Mouse (Mus musculus) Patski (cell line): ENCODE data around the gene Cacnb2. TPM values are rescaled to one million over a fixed set of nuclear protein-coding genes. Genes with fewer than 3 reads are reported as not detected.

Source experiments
- ATAC-seq: fragments of 100-300 bp; one replicate; pipeline ENCODE4 v1.8.0; 2021
- CTCF ChIA-PET: fragments of 350-600 bp; sonication (Branson Sonifier 250); formaldehyde crosslinking; loops from one replicate; lab custom pipeline; 2022; ENCODE audit warnings: inconsistent platforms; lab: Charles Lee
- POLR2A ChIA-PET: fragments of 350-600 bp; sonication (Branson Sonifier 250); formaldehyde crosslinking; loops from one replicate; lab custom pipeline; 2022; ENCODE audit warnings: antibody characterized with exemption, inconsistent platforms; lab: Charles Lee
- DNase-seq: peaks from one replicate; pipeline ENCODE4 v3.0.0-alpha.2; 2011; ENCODE audit warnings: low read depth, low spot score
- H3K27me3 ChIP-seq: fragments of 371-371 bp; one replicate; pipeline ENCODE4 v1.5.1; 2021
- CTCF ChIP-seq: fragments of 100-300 bp; IDR thresholded peaks from one replicate; pipeline ENCODE4 v1.5.1; 2021
- in situ Hi-C: fragments of 300-500 bp; cut with MboI; formaldehyde crosslinking; loops from 3 replicates; pipeline ENCODE4 v1.11.1; 2018; ENCODE audit warnings: low pct_unique_long_range_greater_than_20kb, mixed read lengths
- polyA plus RNA-seq: library from polyadenylated mRNA; unstranded; gene quantifications from one replicate; pipeline ENCODE4 v1.2.3, GENCODE M21; 2021

The Cacnb2 gene
- polyA plus RNA-seq, 1 experiment from 2014 or later, result 0.91 TPM

DNA sequence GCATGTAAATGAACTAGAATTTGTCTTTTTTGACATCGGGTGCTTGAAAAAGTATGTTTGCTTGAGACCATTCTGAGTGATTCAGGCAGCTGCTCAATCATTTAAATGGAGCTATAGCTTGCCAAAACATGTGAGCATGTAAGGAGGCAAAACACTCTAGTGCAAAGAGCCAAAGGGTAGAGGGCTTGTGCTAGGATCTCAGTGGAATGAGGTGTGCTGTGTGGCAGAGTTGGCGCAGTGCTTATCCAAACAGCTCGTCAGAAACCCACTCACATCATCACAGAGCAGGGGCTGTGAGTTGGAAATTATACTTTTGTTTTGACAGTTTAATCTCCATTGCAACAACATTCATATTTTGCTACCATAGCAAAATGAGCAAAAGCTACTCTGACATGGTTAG lies 13.5 kb downstream of the Cacnb2 start:
- in situ Hi-C loops, result no loop called here
- POLR2A ChIA-PET, result interaction anchor here (0.8 kb wide), 1 partner anchor 13 kb away, joined by 3 read pairs; no protein-coding TSS in a partner anchor
- CTCF ChIA-PET, result no interaction called here
- no peak for ATAC-seq
- peaks cover 4% of the 10 kb centered on the region for H3K27me3 ChIP-seq
- TF ChIP-seq CTCF, result no peak
- DNase-seq, result no peak

DNA sequence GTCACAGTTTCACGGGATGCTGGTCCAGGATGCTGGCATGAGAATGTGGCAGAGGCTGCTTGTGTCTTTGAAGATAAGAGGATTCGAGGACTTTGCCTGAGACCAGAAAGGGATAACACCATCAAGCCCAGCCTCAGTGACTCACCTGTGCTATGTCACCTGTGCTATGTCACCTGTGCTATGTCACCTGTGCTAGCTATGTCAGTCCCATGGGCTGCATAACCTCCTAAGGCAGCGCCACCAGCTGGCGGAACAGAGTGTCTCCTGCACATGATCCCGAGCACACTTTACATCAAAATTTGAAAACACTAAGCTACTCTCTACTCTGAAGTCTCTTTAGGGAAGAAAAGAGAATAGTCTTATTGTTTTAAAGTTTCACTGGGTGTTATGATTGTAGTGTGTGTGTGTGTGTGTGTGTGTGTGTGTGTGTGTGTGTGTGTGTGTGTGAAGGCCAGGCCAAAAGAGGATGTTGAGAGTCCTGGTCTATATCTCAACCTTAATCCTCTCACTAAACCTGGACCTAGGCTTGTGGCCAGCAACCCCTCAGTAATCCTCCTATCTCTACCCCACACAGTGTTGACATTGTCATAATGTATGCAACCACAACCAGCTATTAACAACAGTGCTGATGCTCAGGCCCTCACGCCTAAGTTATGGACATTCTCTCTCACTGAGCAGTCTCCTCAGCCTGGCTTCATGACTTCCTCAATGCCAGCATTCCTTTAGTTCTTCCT lies 17.4 kb downstream of the Cacnb2 start:
- DNase-seq, result no peak
- no peak for TF ChIP-seq CTCF
- POLR2A ChIA-PET, result interaction anchor here (0.6 kb wide), 1 partner anchor 204 kb away, joined by 3 read pairs; no protein-coding TSS in a partner anchor
- H3K27me3 ChIP-seq, result no peaks in the 10 kb centered on the region
- in situ Hi-C loops, result no loop called here
- ATAC-seq, result no peak
- CTCF ChIA-PET, result interaction anchor here (0.7 kb wide), 1 partner anchor 297 kb away, joined by 3 read pairs; no protein-coding TSS in a partner anchor

DNA sequence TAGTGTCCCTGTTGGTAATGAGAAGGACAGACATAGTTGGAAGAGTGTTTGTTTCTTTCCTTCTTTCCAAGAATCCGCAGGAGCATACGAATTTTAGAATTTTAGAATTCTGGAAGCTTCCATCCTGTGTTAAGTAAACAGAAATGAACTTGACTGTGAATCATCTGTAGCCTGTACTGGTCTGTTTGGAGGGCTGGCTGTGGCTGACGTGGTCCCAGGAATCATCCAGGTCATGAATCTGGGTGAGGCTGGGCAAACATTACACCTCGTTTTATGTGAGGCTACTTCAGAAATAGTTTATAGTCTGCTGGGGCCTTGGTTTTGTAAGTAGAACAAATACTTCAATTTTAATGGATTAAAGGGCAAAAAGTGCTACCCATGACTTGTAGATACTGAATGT lies 18.0 kb downstream of the Cacnb2 start:
- no peaks in the 10 kb centered on the region for H3K27me3 ChIP-seq
- TF ChIP-seq CTCF, result no peak
- CTCF ChIA-PET, result interaction anchor here (0.7 kb wide), 1 partner anchor 297 kb away, joined by 3 read pairs; no protein-coding TSS in a partner anchor
- in situ Hi-C loops, result no loop called here
- DNase-seq (no peak), ATAC-seq (no peak)
- POLR2A ChIA-PET, result no interaction called here

DNA sequence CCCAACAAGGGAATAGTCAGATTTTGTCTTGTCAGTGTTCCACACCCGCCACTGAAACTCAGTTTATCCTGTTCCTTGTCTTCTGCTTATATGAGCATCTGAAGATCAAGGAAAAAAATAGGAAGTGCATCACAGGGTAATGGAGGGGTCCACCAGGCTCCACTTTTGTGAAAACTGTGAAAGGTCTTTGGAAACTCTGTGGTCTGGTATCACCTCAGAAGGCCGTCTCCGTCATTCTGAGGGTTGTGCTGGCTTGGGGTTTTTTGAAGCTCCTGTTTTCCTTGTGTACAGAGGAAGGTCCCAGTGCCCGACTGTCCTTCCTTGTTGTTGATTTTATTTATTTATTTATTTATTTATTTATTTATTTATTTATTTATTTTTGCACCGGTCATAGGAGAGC lies 20.9 kb downstream of the Cacnb2 start:
- H3K27me3 ChIP-seq, result no peaks in the 10 kb centered on the region
- ChIA-PET POLR2A (no interaction called here), CTCF (no interaction called here)
- no peak for ATAC-seq
- in situ Hi-C loops, result no loop called here
- no peak for TF ChIP-seq CTCF
- no peak for DNase-seq

DNA sequence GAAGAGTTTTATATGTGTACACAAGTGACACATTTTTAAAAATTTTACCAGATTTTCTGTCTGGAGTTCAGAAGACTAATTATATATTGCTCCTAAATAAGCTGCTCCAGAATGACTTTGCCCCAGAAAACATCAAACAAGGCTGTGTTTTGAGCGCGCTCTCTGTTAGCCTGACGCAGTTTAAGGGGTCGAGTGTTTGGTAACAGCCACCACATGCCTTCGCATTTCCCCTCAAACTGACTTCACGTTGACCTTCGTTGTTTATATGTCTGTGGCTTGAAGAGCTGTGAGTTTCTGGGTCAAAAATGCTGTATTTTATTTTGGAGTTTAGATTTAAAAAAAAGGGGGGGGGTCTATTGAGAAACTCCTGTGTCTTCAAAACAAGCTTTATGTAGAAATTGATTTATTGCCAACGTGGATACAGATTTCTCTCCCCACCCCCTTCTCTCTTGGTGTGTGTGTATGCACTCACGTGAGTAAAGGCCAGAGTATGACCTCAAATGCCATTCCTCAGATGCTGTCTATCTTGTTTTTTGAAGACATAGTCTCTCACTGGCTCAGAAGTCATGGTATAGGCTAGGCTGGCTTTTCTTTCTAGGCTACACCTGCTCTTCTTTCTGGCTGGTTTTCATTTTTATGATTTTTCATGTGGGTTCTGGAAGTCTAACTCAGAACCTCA lies 27.1 kb downstream of the Cacnb2 start:
- ChIA-PET POLR2A (interaction anchor here (0.5 kb wide), 1 partner anchor 75 kb away, joined by 6 read pairs; no protein-coding TSS in a partner anchor), CTCF (no interaction called here)
- no peak for TF ChIP-seq CTCF
- DNase-seq (no peak), ATAC-seq (no peak)
- H3K27me3 ChIP-seq, result no peaks in the 10 kb centered on the region
- in situ Hi-C loops, result no loop called here

DNA sequence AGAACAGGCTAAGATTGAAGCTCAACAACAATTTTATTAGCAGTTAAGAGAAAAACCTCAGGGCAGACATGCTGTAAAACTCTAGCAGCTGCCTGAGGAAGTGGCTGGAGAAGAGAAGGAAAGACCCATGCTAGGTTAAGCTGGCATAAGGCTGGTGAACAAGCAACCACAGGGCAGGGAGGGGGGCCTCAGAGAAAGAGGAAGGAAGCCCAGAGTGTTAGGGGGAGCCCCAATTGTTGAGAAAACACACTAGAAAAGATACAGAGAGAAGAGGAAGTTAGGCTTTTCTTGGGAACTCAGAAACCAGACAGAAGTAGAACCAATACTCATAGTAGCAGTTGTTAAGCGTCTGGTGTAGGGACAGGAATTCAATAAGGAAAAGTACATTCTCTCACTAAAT lies 28.7 kb downstream of the Cacnb2 start:
- no peaks in the 10 kb centered on the region for H3K27me3 ChIP-seq
- CTCF ChIA-PET, result no interaction called here
- in situ Hi-C loops, result no loop called here
- POLR2A ChIA-PET, result no interaction called here
- DNase-seq (no peak), ATAC-seq (no peak)
- TF ChIP-seq CTCF, result no peak

DNA sequence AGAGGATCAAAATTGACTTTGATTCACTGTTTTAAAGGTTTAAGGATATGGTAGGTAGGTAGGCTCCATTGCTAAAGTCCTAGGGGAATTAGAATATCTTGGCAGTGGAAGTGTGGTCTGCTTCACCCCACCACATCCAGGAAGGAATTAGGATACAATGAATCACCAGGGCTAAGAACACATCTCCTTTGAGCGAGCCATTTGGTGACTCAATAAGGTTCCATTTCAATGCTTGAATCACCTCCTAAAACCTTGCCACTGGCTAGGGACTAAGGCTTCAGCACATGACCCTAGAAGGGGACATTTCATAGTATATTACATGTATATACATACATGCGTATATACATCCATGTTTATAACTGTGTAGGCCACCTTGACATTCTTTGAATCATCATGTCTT lies 30.3 kb downstream of the Cacnb2 start:
- ATAC-seq (peak; percentile 65), DNase-seq (no peak)
- ChIA-PET CTCF (no interaction called here), POLR2A (no interaction called here)
- H3K27me3 ChIP-seq, result no peaks in the 10 kb centered on the region
- TF ChIP-seq CTCF, result no peak
- in situ Hi-C loops, result no loop called here

DNA sequence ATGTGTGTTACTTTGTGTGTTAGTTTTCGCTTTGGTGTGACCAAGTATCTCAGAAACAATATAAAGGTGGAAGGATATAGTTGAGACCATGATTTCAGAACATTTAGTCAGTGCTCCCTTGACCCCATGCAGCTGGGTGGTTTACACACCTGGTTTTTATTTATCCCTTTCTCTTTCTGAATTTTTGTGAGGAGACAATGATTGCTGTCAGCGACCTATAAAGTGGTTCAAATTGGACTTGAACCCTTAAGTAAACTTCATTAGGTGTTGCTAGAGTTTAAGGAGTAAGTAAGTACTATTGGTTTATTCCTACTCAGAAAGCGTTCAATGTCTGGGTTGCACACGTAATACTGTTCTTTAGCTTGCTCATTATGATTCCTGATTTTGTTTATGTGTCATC lies 36.4 kb downstream of the Cacnb2 start:
- no peak for TF ChIP-seq CTCF
- ATAC-seq (no peak), DNase-seq (no peak)
- H3K27me3 ChIP-seq, result no peaks in the 10 kb centered on the region
- ChIA-PET CTCF (no interaction called here), POLR2A (no interaction called here)
- in situ Hi-C loops, result no loop called here

DNA sequence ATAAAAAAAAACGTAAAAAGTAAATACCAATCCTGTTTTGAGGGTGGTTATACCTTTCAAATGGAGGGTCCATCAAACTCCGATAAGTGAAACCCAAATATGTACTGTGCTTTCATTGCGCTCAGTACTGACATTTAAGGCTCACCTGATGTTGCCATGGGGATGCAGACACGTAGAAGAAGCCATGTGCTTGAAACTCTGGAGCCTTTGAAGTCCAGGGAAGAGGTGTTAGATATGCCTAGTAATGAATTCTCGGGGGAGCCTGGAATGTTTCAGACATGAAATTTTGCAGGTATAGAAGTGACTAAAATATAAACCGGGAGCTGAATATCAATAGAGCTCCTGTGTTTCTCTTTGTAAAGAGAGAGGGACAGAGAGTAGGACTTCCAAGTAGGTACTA lies 37.0 kb downstream of the Cacnb2 start:
- TF ChIP-seq CTCF, result no peak
- no peaks in the 10 kb centered on the region for H3K27me3 ChIP-seq
- POLR2A ChIA-PET, result no interaction called here
- in situ Hi-C loops, result no loop called here
- ATAC-seq (no peak), DNase-seq (no peak)
- CTCF ChIA-PET, result no interaction called here

DNA sequence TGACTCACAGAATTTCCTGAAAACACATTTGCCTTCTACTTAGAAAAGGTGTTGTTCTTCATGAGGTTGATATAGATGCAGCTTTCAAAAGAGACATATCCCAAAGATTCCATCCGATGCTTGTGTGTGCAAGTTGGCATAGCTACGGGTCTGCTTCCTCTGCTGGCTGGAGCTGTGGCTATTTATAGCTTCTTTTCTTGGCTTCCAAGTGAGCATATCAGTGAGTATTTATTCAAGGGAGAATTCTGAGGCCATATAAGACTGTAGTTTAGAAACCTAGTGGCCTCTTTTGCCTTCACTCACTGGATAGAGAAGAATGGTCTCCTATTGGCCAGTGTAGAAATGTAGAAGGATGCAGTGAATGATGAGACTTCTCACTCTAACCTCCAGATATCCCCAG lies 38.2 kb downstream of the Cacnb2 start:
- in situ Hi-C loops, result no loop called here
- DNase-seq (no peak), ATAC-seq (peak; percentile 39)
- ChIA-PET CTCF (interaction anchor here (0.8 kb wide), 1 partner anchor 14 kb away, joined by 3 read pairs; no protein-coding TSS in a partner anchor), POLR2A (interaction anchor here (0.7 kb wide), 1 partner anchor 12 kb away, joined by 3 read pairs; no protein-coding TSS in a partner anchor)
- no peaks in the 10 kb centered on the region for H3K27me3 ChIP-seq
- no peak for TF ChIP-seq CTCF

DNA sequence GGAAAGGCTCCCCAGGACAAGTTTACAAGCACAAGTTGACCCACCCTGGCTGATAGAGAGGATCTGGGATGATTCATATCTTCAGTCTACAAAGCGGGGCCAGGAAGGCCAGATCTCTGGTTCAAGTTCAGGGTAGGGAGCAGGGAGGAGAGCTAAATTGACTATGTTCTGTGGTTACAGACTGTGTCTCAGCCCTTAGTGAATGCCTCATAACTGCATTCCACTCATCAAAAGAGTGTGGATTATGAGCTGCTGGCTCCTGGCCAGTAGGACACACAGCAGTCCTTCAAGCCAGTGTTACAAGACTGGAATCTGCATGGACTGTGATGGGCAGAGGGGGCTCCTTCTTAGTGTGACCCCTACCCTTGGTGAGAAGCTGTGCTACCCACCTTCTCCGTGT lies 48.4 kb downstream of the Cacnb2 start:
- DNase-seq (no peak), ATAC-seq (peak; percentile 69)
- CTCF ChIA-PET, result interaction anchor here (0.9 to 1.4 kb wide), 2 partner anchors 10 to 17 kb away, joined by 3 to 4 read pairs; no protein-coding TSS in a partner anchor
- no peak for TF ChIP-seq CTCF
- H3K27me3 ChIP-seq, result no peaks in the 10 kb centered on the region
- in situ Hi-C loops, result no loop called here
- POLR2A ChIA-PET, result no interaction called here
